14 mouse cellular contexts compared by ENCODE assay signal in the genomic region with DNA sequence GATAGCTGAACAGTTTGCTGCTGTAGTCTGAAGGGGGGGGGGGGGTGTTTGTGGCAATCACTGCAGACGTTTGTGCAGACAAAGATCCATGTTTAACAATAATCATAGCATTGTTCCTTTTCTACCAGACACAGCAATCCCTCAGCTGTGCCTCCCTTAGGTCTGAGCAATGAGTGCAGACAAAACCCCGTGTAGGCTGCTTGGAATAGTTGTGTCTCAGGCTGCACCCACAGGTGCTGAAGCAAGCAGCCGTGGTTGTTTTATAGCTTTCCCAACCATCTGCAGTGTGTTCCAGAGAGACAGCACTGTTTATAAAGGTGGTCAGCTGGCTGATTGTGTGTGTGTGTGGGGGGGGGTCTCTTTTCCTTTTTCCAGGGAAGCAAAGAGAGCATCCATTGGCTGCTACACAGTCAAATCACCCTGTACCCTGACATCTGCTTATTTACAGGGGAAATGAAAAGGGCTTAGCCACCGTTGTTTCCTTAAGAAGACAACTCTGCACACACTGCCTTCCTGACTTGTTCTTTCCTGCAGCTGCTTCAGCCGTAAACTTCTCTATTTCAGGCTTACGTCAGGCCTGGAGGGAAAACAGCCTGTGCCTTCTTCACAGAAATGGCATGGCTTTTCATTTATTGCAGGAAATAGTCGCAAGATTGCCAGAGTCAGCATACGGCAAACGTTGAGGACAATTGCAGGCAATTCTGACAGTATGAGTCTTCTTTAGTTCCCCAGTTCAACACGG. TPM values are rescaled to one million over a fixed set of nuclear protein-coding genes. Genes with fewer than 3 reads are reported as not detected.
DNase-seq lines count a peak whose midpoint lies in the region; ATAC-seq and TF ChIP-seq lines count a peak whose summit lies in the region.
"Had no signal": no experiment of that assay in that cellular context is flagged by ENCODE, and none has a peak within 500 bp of the region (broad histone marks: within the 10 kb centered on the region; RNA-seq: fewer than 3 reads in every experiment).

No protein-coding gene starts in this region.

- no peak for DNase-seq in hindbrain, embryonic 11.5 days (ENCODE audit: low spot score)
- DNase-seq in midbrain, postnatal 0 days (ENCODE audit: low spot score) = no peak
- no peak for DNase-seq in T-cell, adult 2 months (ENCODE audit: low spot score)
- DNase-seq: cerebellum, postnatal 36 days; kidney, postnatal 14 days; liver, embryonic 13.5 days had no signal

- H3K4me2 ChIP-seq in hindbrain, embryonic 16.5 days (ENCODE audit: low read length) = no peak overlapping the region
- no peak overlapping the region for H3K4me2 ChIP-seq in hindbrain, embryonic 11.5 days (replicated peaks; ENCODE audit: low read depth, low read length)
- no peak overlapping the region for H3K4me2 ChIP-seq in midbrain, postnatal 0 days (ENCODE audit: low read depth, low read length, poor library complexity, severe bottlenecking)
- no peak overlapping the region for H3K4me2 ChIP-seq in midbrain, embryonic 16.5 days (ENCODE audit: low read length)
- H3K4me2 ChIP-seq: embryonic facial prominence, embryonic 15.5 days; heart, embryonic 11.5 days; hindbrain, embryonic 15.5 days; liver, embryonic 13.5 days had no signal

- H3K9me3 ChIP-seq in hindbrain, embryonic 16.5 days (ENCODE audit: control insufficient read depth, low read length) = no peaks in the 10 kb centered on the region
- no peaks in the 10 kb centered on the region for H3K9me3 ChIP-seq in hindbrain, embryonic 11.5 days (ENCODE audit: control insufficient read depth, low read length)
- H3K9me3 ChIP-seq in midbrain, postnatal 0 days (ENCODE audit: low read length) = no peaks in the 10 kb centered on the region
- no peaks in the 10 kb centered on the region for H3K9me3 ChIP-seq in midbrain, embryonic 16.5 days (replicated peaks; ENCODE audit: control insufficient read depth, low read length, poor library complexity, severe bottlenecking)
- H3K9me3 ChIP-seq: embryonic facial prominence, embryonic 15.5 days; hindbrain, embryonic 15.5 days; liver, embryonic 13.5 days had no signal

- no peak overlapping the region for H3K9ac ChIP-seq in hindbrain, embryonic 16.5 days (ENCODE audit: low read depth, low read length)
- no peak overlapping the region for H3K9ac ChIP-seq in hindbrain, embryonic 11.5 days (ENCODE audit: low read depth, low read length)
- H3K9ac ChIP-seq in midbrain, postnatal 0 days (replicated peaks; ENCODE audit: low read length, poor library complexity, severe bottlenecking) = no peak overlapping the region
- no peak overlapping the region for H3K9ac ChIP-seq in midbrain, embryonic 16.5 days (ENCODE audit: low read depth, low read length)
- H3K9ac ChIP-seq: embryonic facial prominence, embryonic 15.5 days; hindbrain, embryonic 15.5 days; liver, embryonic 13.5 days had no signal

- H3K36me3 ChIP-seq in hindbrain, embryonic 16.5 days (ENCODE audit: control insufficient read depth, insufficient read depth, low read length) = no peaks in the 10 kb centered on the region
- H3K36me3 ChIP-seq in hindbrain, embryonic 11.5 days (ENCODE audit: control insufficient read depth, insufficient read depth, low read length) = no peaks in the 10 kb centered on the region
- H3K36me3 ChIP-seq in midbrain, postnatal 0 days (ENCODE audit: insufficient read depth, low read length) = no peaks in the 10 kb centered on the region
- H3K36me3 ChIP-seq in midbrain, embryonic 16.5 days (ENCODE audit: control insufficient read depth, insufficient read depth, low read length) = no peaks in the 10 kb centered on the region
- H3K36me3 ChIP-seq: embryonic facial prominence, embryonic 15.5 days; hindbrain, embryonic 15.5 days; liver, embryonic 13.5 days had no signal

- H3K4me1 ChIP-seq in hindbrain, embryonic 16.5 days (ENCODE audit: control insufficient read depth, insufficient read depth, low read depth, low read length) = no peaks in the 10 kb centered on the region
- no peaks in the 10 kb centered on the region for H3K4me1 ChIP-seq in hindbrain, embryonic 11.5 days (replicated peaks; ENCODE audit: control insufficient read depth, insufficient read depth, low read length)
- H3K4me1 ChIP-seq in midbrain, postnatal 0 days (ENCODE audit: insufficient read depth, low read length) = no peaks in the 10 kb centered on the region
- no peaks in the 10 kb centered on the region for H3K4me1 ChIP-seq in midbrain, embryonic 16.5 days (ENCODE audit: control insufficient read depth, insufficient read depth, low read length)
- H3K4me1 ChIP-seq in olfactory bulb, adult 2 months (ENCODE audit: control insufficient read depth, insufficient read depth, low read length) = peaks cover 4% of the 10 kb centered on the region
- H3K4me1 ChIP-seq: embryonic facial prominence, embryonic 15.5 days; hindbrain, embryonic 15.5 days; liver, embryonic 13.5 days had no signal

- no peak for TF ChIP-seq CTCF in midbrain, postnatal 0 days (IDR thresholded peaks at IDR 0.05)
- TF ChIP-seq CTCF in olfactory bulb, adult 2 months (IDR thresholded peaks at IDR 0.05; ENCODE audit: insufficient read depth, low read depth, low read length) = no peak

- H3K4me3 ChIP-seq in hindbrain, embryonic 16.5 days (ENCODE audit: low read length) = no peak overlapping the region
- H3K4me3 ChIP-seq in hindbrain, embryonic 11.5 days (ENCODE audit: low read depth, low read length) = no peak overlapping the region
- no peak overlapping the region for H3K4me3 ChIP-seq in midbrain, postnatal 0 days (ENCODE audit: low read depth, low read length)
- no peak overlapping the region for H3K4me3 ChIP-seq in midbrain, embryonic 16.5 days (ENCODE audit: low read depth, low read length)
- no peak overlapping the region for H3K4me3 ChIP-seq in olfactory bulb, adult 2 months (ENCODE audit: insufficient read depth, low read depth, low read length)
- H3K4me3 ChIP-seq: embryonic facial prominence, embryonic 15.5 days; hindbrain, embryonic 15.5 days; liver, embryonic 13.5 days had no signal

- H3K27ac ChIP-seq in hindbrain, embryonic 16.5 days (ENCODE audit: low read depth, low read length) = no peak overlapping the region
- no peak overlapping the region for H3K27ac ChIP-seq in hindbrain, embryonic 11.5 days (ENCODE audit: low read depth, low read length)
- 0 out of 2 replicates have a peak overlapping the region, but pooled peaks have one; percentile 18 for H3K27ac ChIP-seq in midbrain, postnatal 0 days (ENCODE audit: low read depth, low read length)
- H3K27ac ChIP-seq in midbrain, embryonic 16.5 days (ENCODE audit: low read length) = no peak overlapping the region
- peak overlapping the region; percentile 33; the same call in 1 of the 2 replicates for H3K27ac ChIP-seq in olfactory bulb, adult 2 months (ENCODE audit: insufficient read depth, low read depth, low read length)
- H3K27ac ChIP-seq: embryonic facial prominence, embryonic 15.5 days; liver, embryonic 13.5 days had no signal

- no peaks in the 10 kb centered on the region for H3K27me3 ChIP-seq in hindbrain, embryonic 16.5 days (replicated peaks; ENCODE audit: control insufficient read depth, insufficient read depth, low read length)
- H3K27me3 ChIP-seq in hindbrain, embryonic 11.5 days (ENCODE audit: control insufficient read depth, insufficient read depth, low read length) = no peaks in the 10 kb centered on the region
- H3K27me3 ChIP-seq in midbrain, postnatal 0 days (ENCODE audit: insufficient read depth, low read length) = no peaks in the 10 kb centered on the region
- no peaks in the 10 kb centered on the region; the same call in 1 of the 2 replicates for H3K27me3 ChIP-seq in midbrain, embryonic 16.5 days (ENCODE audit: control insufficient read depth, insufficient read depth, low read depth, low read length)
- H3K27me3 ChIP-seq: CH12.LX; embryonic facial prominence, embryonic 15.5 days; hindbrain, embryonic 15.5 days; liver, embryonic 13.5 days had no signal

- WGBS in hindbrain, embryonic 16.5 days = 68% methylated on average over 10 of the region's 10 CpGs
- WGBS in hindbrain, embryonic 11.5 days = 83% methylated on average over 10 of the region's 10 CpGs
- WGBS in midbrain, postnatal 0 days = 70% methylated on average over 10 of the region's 10 CpGs
- 71% methylated on average over 10 of the region's 10 CpGs for WGBS in midbrain, embryonic 16.5 days
- 44% methylated on average over 10 of the region's 10 CpGs for WGBS in olfactory bulb, adult 2 months

- ATAC-seq in hindbrain, embryonic 16.5 days = peak; percentile 42; the same call in 1 of the 2 replicates
- ATAC-seq in hindbrain, embryonic 11.5 days (ENCODE audit: low FRiP score) = no peak
- ATAC-seq in midbrain, postnatal 0 days (ENCODE audit: low FRiP score) = no peak
- ATAC-seq in midbrain, embryonic 16.5 days = no peak
- peak; percentile 91 for ATAC-seq in granulocyte monocyte progenitor cell, adult 5-6 weeks (replicated peaks; ENCODE audit: poor library complexity, severe bottlenecking)

- no peak for TF ChIP-seq POLR2A in olfactory bulb, adult 2 months (IDR thresholded peaks at IDR 0.05; ENCODE audit: insufficient read depth, low read depth, low read length)

RNA-seq across cellular contexts. Expression of a gene that starts 8.8 kb away (rescaled TPM):
- polyA plus RNA-seq in hindbrain, embryonic 16.5 days (2015; fragmentation: Nextera tagmentation; extraction: Ambion mirVana) = 15.1 and 24.3 TPM in 2 replicates
- 24.5 and 34.2 TPM in 2 replicates for polyA plus RNA-seq in hindbrain, embryonic 11.5 days (2014; fragmentation: Nextera tagmentation; extraction: Ambion mirVana)
- 46.0 and 54.0 TPM in 2 replicates for total RNA-seq in midbrain, postnatal 0 days (2014; rRNA removed)
- 11.2 and 16.8 TPM in 2 replicates for polyA plus RNA-seq in midbrain, postnatal 0 days (2015; fragmentation: Nextera tagmentation; extraction: Ambion mirVana)
- polyA plus RNA-seq in midbrain, embryonic 16.5 days (2015; fragmentation: Nextera tagmentation; extraction: Ambion mirVana) = 23.2 and 24.0 TPM in 2 replicates
- 40.6 and 45.1 TPM in 2 replicates for total RNA-seq in granulocyte monocyte progenitor cell, adult 5-6 weeks (2014; fragmentation: Nextera tagmentation)
- 38.7 and 57.1 TPM in 2 replicates for total RNA-seq in granulocyte monocyte progenitor cell, adult 5-6 weeks (2017)
- not detected in 2 replicates for polyA plus RNA-seq in olfactory bulb, adult 2 months (2012; ENCODE audit: insufficient read depth, insufficient read length, low replicate concordance, missing spikeins)

Comparison
In these comparisons a context has a peak if more than half of its experiments do, and no peak if none do; other contexts are left out.
1. ATAC-seq: peak in hindbrain, embryonic 16.5 days (single experiment) and granulocyte monocyte progenitor cell, adult 5-6 weeks (single experiment); none in hindbrain, embryonic 11.5 days (single experiment), midbrain, postnatal 0 days (single experiment) and midbrain, embryonic 16.5 days (single experiment).
2. H3K27ac ChIP-seq: peak in midbrain, postnatal 0 days (single experiment) and olfactory bulb, adult 2 months (single experiment); none in hindbrain, embryonic 16.5 days (single experiment), hindbrain, embryonic 11.5 days (single experiment) and midbrain, embryonic 16.5 days (single experiment).